Mouse (Mus musculus) gastrocnemius, postnatal 14 days (tissue): Measurements from ENCODE around the gene Olfr51. TPM values are rescaled to one million over a fixed set of nuclear protein-coding genes. Genes with fewer than 3 reads are reported as not detected.

Experiments used
- total RNA-seq, 2 experiments: library from RNA; stranded (reverse); gene quantifications; 2 replicates each; pipeline ENCODE4 v1.2.3; 2021

Gene Olfr51
- total RNA-seq, 2 experiments from 2014 or later, result not detected

Other genes starting within 250 kb of the Olfr51 start
- gene Zfp354c, start 175.9 kb upstream of the Olfr51 start, total RNA-seq, result 1 to 10 TPM; 6.8 to 8.0 TPM
- 1 to 10 TPM in 1 of 2 experiments, under 1 TPM in 1; 0.92 to 1.0 TPM for gene Zfp879, start 162.0 kb upstream of the Olfr51 start, total RNA-seq
- not detected for gene Grm6, start 152.9 kb upstream of the Olfr51 start, total RNA-seq
- gene Zfp454, start 115.9 kb upstream of the Olfr51 start, total RNA-seq, result 1 to 10 TPM in 1 of 2 experiments, under 1 TPM in 1; 0.73 to 1.0 TPM
- gene Zfp2, start 87.4 kb upstream of the Olfr51 start, total RNA-seq, result 1 to 10 TPM; 1.9 to 2.4 TPM
- gene Zfp354b, start 72.0 kb upstream of the Olfr51 start, total RNA-seq, result 1 to 10 TPM in 1 of 2 experiments, under 1 TPM in 1; 0.64 to 1.3 TPM
- gene 4933414I15Rik, start 59.8 kb upstream of the Olfr51 start, total RNA-seq, result not detected
- not detected for gene Prop1, start 49.8 kb upstream of the Olfr51 start, total RNA-seq
- gene Olfr1378, start 37.1 kb upstream of the Olfr51 start, total RNA-seq, result not detected
- not detected for gene Olfr1377, start 21.6 kb upstream of the Olfr51 start, total RNA-seq
- gene Olfr54, start 10.6 kb downstream of the Olfr51 start, total RNA-seq, result not detected
- not detected for gene Olfr1375, start 44.5 kb downstream of the Olfr51 start, total RNA-seq
- gene Zfp354a, start 55.7 kb downstream of the Olfr51 start, total RNA-seq, result 1 to 10 TPM; 1.7 to 1.9 TPM
- not detected for gene Gm12569, start 216.9 kb downstream of the Olfr51 start, total RNA-seq